ENCODE assay signal across 9 mouse cellular contexts in genomic region chr1:192078406-192078805, GRCm38 (mm10). TPM values are rescaled to one million over a fixed set of nuclear protein-coding genes. Genes with fewer than 3 reads are reported as not detected.
A peak's percentile ranks its signal among the peaks of the same experiment; 100 is the strongest.
DNase-seq lines count a peak whose midpoint lies in the region; ATAC-seq and TF ChIP-seq lines count a peak whose summit lies in the region.
"Had no signal": no experiment of that assay in that cellular context is flagged by ENCODE, and none has a peak within 500 bp of the region (broad histone marks: within the 10 kb centered on the region; RNA-seq: fewer than 3 reads in every experiment).

No protein-coding gene starts in this region.

- H3K27me3 ChIP-seq in hindbrain, embryonic 16.5 days (replicated peaks; ENCODE audit: control insufficient read depth, insufficient read depth, low read length): no peaks in the 10 kb centered on the region
- no peaks in the 10 kb centered on the region for H3K27me3 ChIP-seq in hindbrain, embryonic 14.5 days (ENCODE audit: control insufficient read depth, insufficient read depth, low read length)
- H3K27me3 ChIP-seq in stomach, embryonic 15.5 days (replicated peaks): no peaks in the 10 kb centered on the region
- H3K27me3 ChIP-seq: Patski had no signal

- no peaks in the 10 kb centered on the region for H3K4me1 ChIP-seq in hindbrain, embryonic 16.5 days (ENCODE audit: control insufficient read depth, insufficient read depth, low read depth, low read length)
- no peaks in the 10 kb centered on the region for H3K4me1 ChIP-seq in hindbrain, embryonic 14.5 days (replicated peaks; ENCODE audit: control insufficient read depth, insufficient read depth, low read length)
- H3K4me1 ChIP-seq in bone marrow macrophage, adult 2 months (ENCODE audit: control insufficient read depth, insufficient read depth, low read length): peaks cover 35% of the 10 kb centered on the region
- H3K4me1 ChIP-seq in lung, adult 2 months (ENCODE audit: control insufficient read depth, insufficient read depth, low read length): peaks cover 31% of the 10 kb centered on the region
- peaks cover 21% of the 10 kb centered on the region for H3K4me1 ChIP-seq in stomach, embryonic 15.5 days

- no peak overlapping the region for H3K4me2 ChIP-seq in hindbrain, embryonic 16.5 days (ENCODE audit: low read length)
- no peak overlapping the region for H3K4me2 ChIP-seq in hindbrain, embryonic 14.5 days (replicated peaks)
- no peak overlapping the region for H3K4me2 ChIP-seq in stomach, embryonic 15.5 days

- no peak for TF ChIP-seq POLR2A in bone marrow macrophage, adult 2 months (IDR thresholded peaks at IDR 0.05; ENCODE audit: borderline replicate concordance, low read depth, low read length)
- TF ChIP-seq POLR2A in lung, adult 2 months (IDR thresholded peaks at IDR 0.05; ENCODE audit: borderline replicate concordance, extremely low read depth, low read depth, low read length): no peak

- no peak for TF ChIP-seq CTCF in bone marrow macrophage, adult 2 months (IDR thresholded peaks at IDR 0.05; ENCODE audit: low read depth, low read length)
- TF ChIP-seq CTCF in lung, adult 2 months (IDR thresholded peaks at IDR 0.05; ENCODE audit: insufficient read depth, low read length): no peak

- 0 out of 2 replicates have a peak overlapping the region, but pooled peaks have one; percentile 4 for H3K27ac ChIP-seq in hindbrain, embryonic 16.5 days (ENCODE audit: low read depth, low read length)
- no peak overlapping the region for H3K27ac ChIP-seq in hindbrain, embryonic 14.5 days
- peak overlapping the region; percentile 78 for H3K27ac ChIP-seq in bone marrow macrophage, adult 2 months (ENCODE audit: insufficient read depth, low read depth, low read length)
- peak overlapping the region; percentile 26; the same call in 1 of the 2 replicates for H3K27ac ChIP-seq in stomach, embryonic 15.5 days

- no peak for ATAC-seq in hindbrain, embryonic 16.5 days
- ATAC-seq in hindbrain, embryonic 14.5 days (ENCODE audit: low FRiP score): no peak
- peak; percentile 16; the same call in 1 of the 2 replicates for ATAC-seq in stomach, embryonic 15.5 days (ENCODE audit: insufficient read depth, low FRiP score, low read depth)
- no peak for ATAC-seq in erythroblast, adult 5-6 weeks (replicated peaks; ENCODE audit: low FRiP score, poor library complexity, severe bottlenecking)
- ATAC-seq: Patski had no signal

- intact Hi-C loops in heart, postnatal 36 days (cut with DNase I): no loop called here

- no peak for DNase-seq in hindbrain, embryonic 14.5 days (ENCODE audit: low spot score)
- DNase-seq in heart, postnatal 36 days: peak; percentile 62 to 69
- DNase-seq in lung, adult 2 months: peak; percentile 44
- no peak for DNase-seq in cerebellum, postnatal 10 days

- no peak overlapping the region for H3K4me3 ChIP-seq in hindbrain, embryonic 16.5 days (ENCODE audit: low read length)
- H3K4me3 ChIP-seq in hindbrain, embryonic 14.5 days (replicated peaks; ENCODE audit: low read length): no peak overlapping the region
- no peak overlapping the region for H3K4me3 ChIP-seq in bone marrow macrophage, adult 2 months (ENCODE audit: insufficient read depth, low read length)
- no peak overlapping the region for H3K4me3 ChIP-seq in lung, adult 2 months (replicated peaks; ENCODE audit: extremely low read depth, low read depth, low read length)
- H3K4me3 ChIP-seq in stomach, embryonic 15.5 days (replicated peaks): no peak overlapping the region

- H3K9ac ChIP-seq in hindbrain, embryonic 16.5 days (ENCODE audit: low read depth, low read length): no peak overlapping the region
- no peak overlapping the region for H3K9ac ChIP-seq in hindbrain, embryonic 14.5 days
- no peak overlapping the region for H3K9ac ChIP-seq in stomach, embryonic 15.5 days

- no peaks in the 10 kb centered on the region for H3K9me3 ChIP-seq in hindbrain, embryonic 16.5 days (ENCODE audit: control insufficient read depth, low read length)
- no peaks in the 10 kb centered on the region for H3K9me3 ChIP-seq in hindbrain, embryonic 14.5 days (ENCODE audit: control insufficient read depth, low read length)
- no peaks in the 10 kb centered on the region for H3K9me3 ChIP-seq in stomach, embryonic 15.5 days

- WGBS in hindbrain, embryonic 16.5 days: 67% methylated on average over 3 of the region's 3 CpGs
- 58% methylated on average over 3 of the region's 3 CpGs for WGBS in hindbrain, embryonic 14.5 days
- 15% methylated on average over 3 of the region's 3 CpGs for WGBS in lung, adult 2 months
- 26% methylated on average over 3 of the region's 3 CpGs for WGBS in stomach, embryonic 15.5 days

- H3K36me3 ChIP-seq in hindbrain, embryonic 16.5 days (ENCODE audit: control insufficient read depth, insufficient read depth, low read length): no peaks in the 10 kb centered on the region
- no peaks in the 10 kb centered on the region for H3K36me3 ChIP-seq in hindbrain, embryonic 14.5 days (replicated peaks; ENCODE audit: control insufficient read depth, insufficient read depth)
- H3K36me3 ChIP-seq in stomach, embryonic 15.5 days: no peaks in the 10 kb centered on the region

RNA-seq across cellular contexts. Expression of gene Traf5, which starts 14.0 kb away (rescaled TPM):
- polyA plus RNA-seq in hindbrain, embryonic 16.5 days (2015; fragmentation: Nextera tagmentation; extraction: Ambion mirVana): 2.2 and 2.5 TPM in 2 replicates
- polyA plus RNA-seq in hindbrain, embryonic 14.5 days (2014; fragmentation: Nextera tagmentation; extraction: Ambion mirVana): 1.8 and 2.9 TPM in 2 replicates
- polyA plus RNA-seq in bone marrow macrophage, adult 2 months (2012; ENCODE audit: insufficient read depth, insufficient read length, missing spikeins): 27.2 and 29.8 TPM in 2 replicates
- total RNA-seq in heart, postnatal 36 days (2021): 1 to 10 TPM; 5.2 to 6.8 TPM
- polyA plus RNA-seq in lung, adult 2 months (2012; rRNA removed): 16.2 and 23.5 TPM in 2 replicates
- 23.3 and 23.7 TPM in 2 replicates for polyA plus RNA-seq in stomach, embryonic 15.5 days (2015; fragmentation: Nextera tagmentation; extraction: Ambion mirVana)
- total RNA-seq in erythroblast, adult 5-6 weeks (2015; ENCODE audit: low replicate concordance): 8.2 TPM in 1 of 2 replicates, not detected in the other
- 1.5 and 2.6 TPM in 2 replicates for total RNA-seq in erythroblast, adult 5-6 weeks (2017; ENCODE audit: low replicate concordance)

RNA-seq across cellular contexts. Expression of gene Rcor3, which starts 59.5 kb away (rescaled TPM):
- 40.8 and 42.1 TPM in 2 replicates for polyA plus RNA-seq in hindbrain, embryonic 16.5 days (2015; fragmentation: Nextera tagmentation; extraction: Ambion mirVana)
- polyA plus RNA-seq in hindbrain, embryonic 14.5 days (2014; fragmentation: Nextera tagmentation; extraction: Ambion mirVana): 36.9 and 40.2 TPM in 2 replicates
- polyA plus RNA-seq in bone marrow macrophage, adult 2 months (2012; ENCODE audit: insufficient read depth, insufficient read length, missing spikeins): 25.0 and 27.4 TPM in 2 replicates
- 10 to 100 TPM; 36.8 to 42.6 TPM for total RNA-seq in heart, postnatal 36 days (2021)
- 31.4 and 35.2 TPM in 2 replicates for polyA plus RNA-seq in lung, adult 2 months (2012; rRNA removed)
- 24.8 and 26.3 TPM in 2 replicates for polyA plus RNA-seq in stomach, embryonic 15.5 days (2015; fragmentation: Nextera tagmentation; extraction: Ambion mirVana)
- total RNA-seq in erythroblast, adult 5-6 weeks (2015; ENCODE audit: low replicate concordance): 7.5 and 12.5 TPM in 2 replicates
- 10.8 and 41.0 TPM in 2 replicates for total RNA-seq in erythroblast, adult 5-6 weeks (2017; ENCODE audit: low replicate concordance)

Comparison
In these comparisons a context has a peak if more than half of its experiments do, and no peak if none do; other contexts are left out.
1. DNase-seq: peak in heart, postnatal 36 days (2 of 2) and lung, adult 2 months (single experiment); none in hindbrain, embryonic 14.5 days (single experiment) and cerebellum, postnatal 10 days (0 of 2).